Mouse (Mus musculus) thymus, adult 2 months (tissue): Measurements from ENCODE around the gene Kalrn. TPM values are rescaled to one million over a fixed set of nuclear protein-coding genes. Genes with fewer than 3 reads are reported as not detected.

ENCODE experiments used
- DNase-seq: peaks from one replicate; pipeline ENCODE4 v3.0.0; 2021
- H3K27ac ChIP-seq: fragments of 200-500 bp; 2 replicates; pipeline ENCODE4 v1.5.1; 2012; ENCODE audit warnings: low read length, control low read depth; ENCODE audit not compliant: control insufficient read depth, insufficient read depth
- H3K27me3 ChIP-seq: fragments of 200-500 bp; 2 replicates; pipeline ENCODE4 v1.6.1; 2012; ENCODE audit warnings: mild to moderate bottlenecking, low read length, moderate library complexity, mixed read lengths; ENCODE audit not compliant: control insufficient read depth, insufficient read depth
- H3K36me3 ChIP-seq: fragments of 200-500 bp; 2 replicates; pipeline ENCODE4 v1.6.1; 2012; ENCODE audit warnings: mild to moderate bottlenecking, low read length, moderate library complexity; ENCODE audit not compliant: control insufficient read depth, insufficient read depth
- H3K4me1 ChIP-seq: fragments of 200-500 bp; replicated peaks from 2 replicates; pipeline ENCODE4 v1.6.1; 2012; ENCODE audit warnings: low read length; ENCODE audit not compliant: control insufficient read depth, insufficient read depth
- H3K4me3 ChIP-seq: fragments of 200-500 bp; 2 replicates; pipeline ENCODE4 v1.5.1; 2012; ENCODE audit warnings: mild to moderate bottlenecking, low read length, control low read depth, moderate library complexity; ENCODE audit not compliant: control insufficient read depth, insufficient read depth
- CTCF ChIP-seq: fragments of 200-500 bp; IDR thresholded peaks from 2 replicates; pipeline ENCODE4 v1.5.1; 2012; ENCODE audit warnings: mild to moderate bottlenecking, control low read depth, low read length, moderate library complexity, borderline replicate concordance; ENCODE audit not compliant: control insufficient read depth, poor library complexity, insufficient read depth; ENCODE audit errors: extremely low read depth
- POLR2A ChIP-seq: fragments of 200-500 bp; IDR thresholded peaks from 2 replicates; pipeline ENCODE4 v1.6.1; 2012; ENCODE audit warnings: mild to moderate bottlenecking, low read length, control low read depth, moderate library complexity; ENCODE audit not compliant: control insufficient read depth, poor library complexity, insufficient read depth; ENCODE audit errors: extremely low read depth
- WGBS: fragments of 180-500 bp; shearing (Covaris S2); methylation state at CpG from one replicate; pipeline ENCODE4 v1.1.7; 2018; 5-methylcytosine and 5-hydroxymethylcytosine counted together
- polyA plus RNA-seq: library from polyadenylated mRNA; depleted of rRNA; stranded (reverse); fragments of >200 nt; gene quantifications from 2 replicates; pipeline ENCODE4 v1.2.3, GENCODE M21; 2012

Kalrn gene
- polyA plus RNA-seq, 1 experiment: 2.9 TPM

DNA sequence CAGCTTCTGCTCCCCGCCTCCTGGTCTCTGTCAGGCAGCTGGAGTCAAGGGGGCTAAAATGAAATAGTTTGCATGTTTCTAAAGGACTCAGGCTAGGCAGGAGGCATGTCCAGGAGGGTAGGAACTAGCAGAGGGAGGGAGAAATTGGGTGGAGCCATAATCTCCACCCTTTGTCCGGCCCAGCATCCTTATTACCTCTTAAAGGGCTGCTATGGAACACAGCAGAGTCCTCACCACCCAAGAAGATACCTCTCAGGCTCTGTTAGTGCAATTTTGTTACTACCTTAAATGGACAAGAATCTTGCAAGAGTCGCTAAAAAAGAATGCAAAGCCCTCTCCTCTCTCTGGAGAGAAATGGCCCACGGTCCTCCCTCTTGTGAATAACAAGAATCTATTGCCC is 57.8 kb downstream of the Kalrn start:
- Histone ChIP-seq H3K4me3 (no peak overlapping the region), H3K27ac (no peak overlapping the region), H3K4me1 (no peaks in the 10 kb centered on the region; the same call in 1 of the 2 replicates), H3K36me3 (no peaks in the 10 kb centered on the region), H3K27me3 (no peaks in the 10 kb centered on the region)
- no peak for DNase-seq
- no peak for TF ChIP-seq CTCF
- TF ChIP-seq POLR2A: no peak
- WGBS: 60% methylated on average over 4 of the region's 4 CpGs

- Histone ChIP-seq H3K4me1 (no peaks in the 10 kb centered on the region; the same call in 1 of the 2 replicates), H3K27ac (no peak overlapping the region), H3K36me3 (no peaks in the 10 kb centered on the region), H3K4me3 (no peak overlapping the region), H3K27me3 (no peaks in the 10 kb centered on the region)
- TF ChIP-seq POLR2A (no peak), CTCF (no peak)
- no peak for DNase-seq
- WGBS: 87% methylated on average over 13 of the region's 13 CpGs
These were observed 59.3 kb downstream of the Kalrn start for GRCm38 (mm10) chr16:34513956-34514593.

DNA sequence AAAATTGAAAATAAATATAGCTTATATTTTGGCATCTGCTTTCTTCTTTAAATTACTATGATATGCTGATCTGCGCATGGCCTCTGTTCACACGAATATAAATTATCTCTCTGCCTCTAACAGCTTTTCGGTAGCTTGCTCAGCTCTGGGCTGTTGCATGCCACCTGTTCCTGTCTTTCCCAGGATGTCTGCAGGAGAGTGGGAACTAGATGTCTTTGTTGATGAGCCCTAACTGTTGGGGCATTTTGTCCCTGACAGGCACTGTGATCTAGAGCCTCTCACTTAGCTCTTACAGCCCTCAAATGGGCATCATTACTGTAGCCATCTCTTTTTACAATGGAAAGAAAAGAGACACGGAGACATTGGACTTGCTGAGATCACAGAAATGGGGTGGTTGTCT is 61.0 kb downstream of the Kalrn start:
- no peaks in the 10 kb centered on the region for H3K27me3 ChIP-seq
- TF ChIP-seq CTCF: no peak
- no peaks in the 10 kb centered on the region for H3K4me1 ChIP-seq
- H3K4me3 ChIP-seq: no peak overlapping the region
- H3K27ac ChIP-seq: no peak overlapping the region
- no peak for DNase-seq
- H3K36me3 ChIP-seq: no peaks in the 10 kb centered on the region
- 95% methylated on average over 4 of the region's 4 CpGs for WGBS

- H3K4me1 ChIP-seq: no peaks in the 10 kb centered on the region
- WGBS: 25% methylated on average over 1 of the region's 1 CpGs
- H3K27me3 ChIP-seq: no peaks in the 10 kb centered on the region
- no peak overlapping the region for H3K4me3 ChIP-seq
- DNase-seq: no peak
- H3K36me3 ChIP-seq: no peaks in the 10 kb centered on the region
- TF ChIP-seq POLR2A (no peak), CTCF (no peak)
- no peak overlapping the region for H3K27ac ChIP-seq
These were observed 65.2 kb downstream of the Kalrn start for GRCm38 (mm10) chr16:34508125-34508524.

DNA sequence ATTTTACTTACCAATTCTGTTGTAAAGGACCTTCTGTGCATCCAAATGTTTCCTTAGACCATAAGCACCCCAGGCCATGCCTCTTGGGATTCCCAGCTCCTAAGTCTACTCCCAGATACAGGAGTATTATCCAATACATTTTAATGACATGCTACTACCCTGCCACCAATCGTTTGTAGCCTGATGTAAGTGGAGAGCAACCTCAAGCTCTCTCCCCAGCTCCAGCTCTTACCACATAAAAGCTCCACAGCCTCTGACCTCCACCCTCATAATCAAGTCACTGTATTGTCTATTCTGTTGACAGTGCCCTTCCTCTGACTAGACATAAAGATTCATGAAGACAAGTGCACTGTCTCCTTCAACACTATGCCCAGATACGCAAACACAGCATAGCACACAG is 67.3 kb downstream of the Kalrn start:
- no peaks in the 10 kb centered on the region for H3K4me1 ChIP-seq
- no peak for DNase-seq
- no peak overlapping the region for H3K27ac ChIP-seq
- no peaks in the 10 kb centered on the region for H3K36me3 ChIP-seq
- 65% methylated on average over 2 of the region's 2 CpGs for WGBS
- TF ChIP-seq POLR2A: no peak
- no peak overlapping the region for H3K4me3 ChIP-seq
- H3K27me3 ChIP-seq: no peaks in the 10 kb centered on the region

GRCm38 (mm10) chr16:34504250-34504649 is 69.1 kb downstream of the Kalrn start:
- no peak overlapping the region for H3K4me3 ChIP-seq
- no peaks in the 10 kb centered on the region for H3K36me3 ChIP-seq
- WGBS: 74% methylated on average over 10 of the region's 10 CpGs
- no peaks in the 10 kb centered on the region for H3K27me3 ChIP-seq
- no peak for TF ChIP-seq POLR2A
- no peak for TF ChIP-seq CTCF
- H3K27ac ChIP-seq: no peak overlapping the region
- no peak for DNase-seq
- H3K4me1 ChIP-seq: no peaks in the 10 kb centered on the region

DNA sequence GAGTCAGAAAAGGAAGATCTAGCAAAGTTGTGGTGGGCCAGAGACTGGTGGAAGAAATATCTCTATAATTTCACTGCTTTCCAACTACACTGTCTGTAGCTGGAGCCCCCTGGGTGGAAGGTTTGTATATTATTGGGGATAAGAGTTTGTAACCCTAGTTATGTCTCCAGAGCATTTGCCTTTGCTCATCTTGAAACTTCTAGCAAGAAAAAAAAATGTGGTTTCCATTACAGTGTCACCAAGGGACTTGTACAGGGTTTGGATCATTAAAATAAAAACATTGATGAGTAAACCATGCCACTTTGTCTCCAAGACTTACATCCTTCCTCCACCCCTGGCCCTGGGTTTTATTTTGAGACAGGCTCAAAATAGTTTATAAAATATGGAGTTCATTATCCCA is 71.2 kb downstream of the Kalrn start:
- Histone ChIP-seq H3K4me3 (no peak overlapping the region), H3K36me3 (no peaks in the 10 kb centered on the region)
- TF ChIP-seq CTCF: no peak
- TF ChIP-seq POLR2A: no peak

More for the DNA sequence above, 71.2 kb downstream of the Kalrn start:
- no peaks in the 10 kb centered on the region for H3K4me1 ChIP-seq
- no peak overlapping the region for H3K27ac ChIP-seq
- H3K27me3 ChIP-seq: no peaks in the 10 kb centered on the region
- DNase-seq: no peak
